Mouse (Mus musculus) small intestine, adult 2 months (tissue): ENCODE measurements around the gene Cxcl14.

Source experiments
- CTCF ChIP-seq: fragments of 200-500 bp; IDR thresholded peaks from 2 replicates; pipeline ENCODE4 v1.5.1; 2012; ENCODE audit warnings: low read depth, mild to moderate bottlenecking, control low read depth, inconsistent platforms, low read length, moderate library complexity, mixed read lengths; ENCODE audit not compliant: insufficient replicate concordance, insufficient read length; ENCODE audit errors: extremely low read depth
- POLR2A ChIP-seq: fragments of 200-500 bp; IDR thresholded peaks from 2 replicates; pipeline ENCODE4 v1.6.1; 2012; ENCODE audit warnings: low read depth, mild to moderate bottlenecking, control low read depth, inconsistent platforms, low read length, moderate library complexity

- no peak for TF ChIP-seq CTCF
- TF ChIP-seq POLR2A, result no peak
Observed at GRCm38 (mm10) chr13:56336982-56337381, 40.6 kb upstream of the Cxcl14 start.
